Mouse (Mus musculus) CH12.LX (cell line): ENCODE data around the gene Ugt1a6b. TPM values are rescaled to one million over a fixed set of nuclear protein-coding genes. Genes with fewer than 3 reads are reported as not detected.

Source experiments
- DNase-seq: peaks from one replicate; pipeline ENCODE4 v3.0.0-alpha.2; 2013; ENCODE audit errors: extremely low read depth
- H3K27ac ChIP-seq: 2 replicates; pipeline ENCODE4 v1.5.1; 2012; ENCODE audit warnings: low read depth, mild to moderate bottlenecking, control low read depth, moderate library complexity; ENCODE audit not compliant: insufficient read depth
- H3K27me3 ChIP-seq: replicated peaks from 2 replicates; pipeline ENCODE3; 2012; ENCODE audit warnings: inconsistent platforms
- H3K36me3 ChIP-seq, 2 experiments: replicated peaks in 1 of 2; 2 replicates each; pipeline versions ENCODE3 to v1.6.1; 2012; ENCODE audit warnings: inconsistent platforms in 1 of 2, low read length in 1 of 2, mild to moderate bottlenecking in 1 of 2, mixed read lengths in 1 of 2, moderate library complexity in 1 of 2; ENCODE audit not compliant: control insufficient read depth in 1 of 2, insufficient read depth in 1 of 2
- H3K4me1 ChIP-seq, 2 experiments: 2 replicates each; pipeline ENCODE4 v1.6.1; 2012; ENCODE audit warnings: inconsistent platforms in 1 of 2, moderate library complexity in 1 of 2; ENCODE audit not compliant: insufficient read depth in 2 of 2, control insufficient read depth in 1 of 2
- H3K4me2 ChIP-seq: 2 replicates; pipeline ENCODE4 v1.6.1; 2012; ENCODE audit warnings: low read depth, mild to moderate bottlenecking, control low read depth; ENCODE audit not compliant: poor library complexity, insufficient read depth, severe bottlenecking
- H3K4me3 ChIP-seq, 3 experiments: fragments of 150-350 bp in 1 of 3; sonication (generic) in 1 of 3; replicated peaks in 1 of 3; 2 replicates each; pipeline versions ENCODE3 to v1.5.1; 2011 to 2012; ENCODE audit warnings: low read depth in 2 of 3, low read length in 2 of 3, mild to moderate bottlenecking in 2 of 3, moderate library complexity in 2 of 3, control low read depth in 1 of 3, improper control_type of control experiment in 1 of 3, inconsistent platforms in 1 of 3, mixed read lengths in 1 of 3; ENCODE audit not compliant: poor library complexity in 1 of 3
- H3K79me2 ChIP-seq: replicated peaks from 2 replicates; pipeline ENCODE4 v1.6.1; 2012; ENCODE audit warnings: mild to moderate bottlenecking, moderate library complexity; ENCODE audit not compliant: control insufficient read depth, poor library complexity, insufficient read depth, severe bottlenecking; ENCODE audit errors: extremely low read depth
- H3K9ac ChIP-seq: 2 replicates; pipeline ENCODE4 v1.6.1; 2012; ENCODE audit warnings: low read depth, mild to moderate bottlenecking, control low read depth, moderate library complexity; ENCODE audit not compliant: insufficient read depth
- H3K9me3 ChIP-seq: replicated peaks from 2 replicates; pipeline ENCODE3; 2012; ENCODE audit warnings: low read length, inconsistent platforms, mixed read lengths
- BHLHE40 ChIP-seq: IDR thresholded peaks from 2 replicates; pipeline ENCODE4 v1.6.1; 2011; ENCODE audit warnings: mild to moderate bottlenecking, low read depth, low read length, improper control_type of control experiment
- CHD1 ChIP-seq: IDR thresholded peaks from 2 replicates; pipeline ENCODE4 v1.6.1; 2012; ENCODE audit warnings: low read depth, low read length, improper control_type of control experiment, inconsistent platforms
- EP300 ChIP-seq: IDR thresholded peaks from 2 replicates; pipeline ENCODE4 v1.6.1; 2011; ENCODE audit warnings: low read length, improper control_type of control experiment
- IRF4 ChIP-seq: IDR thresholded peaks from 2 replicates; pipeline ENCODE4 v1.6.1; 2014; ENCODE audit warnings: low read depth, mild to moderate bottlenecking, inconsistent platforms, low read length, improper control_type of control experiment
- JUN ChIP-seq: IDR thresholded peaks from 2 replicates; pipeline ENCODE4 v1.6.1; 2011; ENCODE audit warnings: low read depth, mild to moderate bottlenecking, low read length, improper control_type of control experiment, moderate library complexity; ENCODE audit not compliant: insufficient read depth
- MAFK ChIP-seq: IDR thresholded peaks from 2 replicates; pipeline ENCODE4 v1.6.1; 2011; ENCODE audit warnings: low read length, improper control_type of control experiment; ENCODE audit not compliant: insufficient replicate concordance
- MAX ChIP-seq: IDR thresholded peaks from 2 replicates; pipeline ENCODE4 v1.6.1; 2011; ENCODE audit warnings: low read length, improper control_type of control experiment
- MAZ ChIP-seq: IDR thresholded peaks from 2 replicates; pipeline ENCODE4 v1.6.1; 2012; ENCODE audit warnings: low read depth, mild to moderate bottlenecking, inconsistent platforms, low read length, improper control_type of control experiment, moderate library complexity
- MYC ChIP-seq: IDR thresholded peaks from 2 replicates; pipeline ENCODE4 v1.6.1; 2011; ENCODE audit warnings: low read depth, mild to moderate bottlenecking, improper control_type of control experiment, low read length
- NELFE ChIP-seq: IDR thresholded peaks from 2 replicates; pipeline ENCODE4 v1.6.1; 2011; ENCODE audit warnings: low read depth, low read length, improper control_type of control experiment
- NRF1 ChIP-seq: IDR thresholded peaks from 2 replicates; pipeline ENCODE4 v1.6.1; 2014; ENCODE audit warnings: low read depth, mild to moderate bottlenecking, inconsistent platforms, low read length, improper control_type of control experiment, moderate library complexity
- POLR2AphosphoS2 ChIP-seq: IDR thresholded peaks from 2 replicates; pipeline ENCODE4 v1.6.1; 2011; ENCODE audit warnings: low read depth, low read length, improper control_type of control experiment
- RAD21 ChIP-seq: IDR thresholded peaks from 2 replicates; pipeline ENCODE4 v1.6.1; 2011; ENCODE audit warnings: low read depth, mild to moderate bottlenecking, low read length, improper control_type of control experiment, moderate library complexity
- SIN3A ChIP-seq: IDR thresholded peaks from 2 replicates; pipeline ENCODE4 v1.6.1; 2012; ENCODE audit warnings: low read length, improper control_type of control experiment, inconsistent platforms
- SMC3 ChIP-seq: IDR thresholded peaks from 2 replicates; pipeline ENCODE4 v1.6.1; 2011; ENCODE audit warnings: low read depth, low read length, improper control_type of control experiment
- USF1 ChIP-seq: IDR thresholded peaks from 2 replicates; pipeline ENCODE4 v1.6.1; 2014; ENCODE audit warnings: low read depth, mild to moderate bottlenecking, inconsistent platforms, low read length, improper control_type of control experiment
- USF2 ChIP-seq: conservative IDR thresholded peaks from 2 replicates; pipeline ENCODE4 v1.6.1; 2011; ENCODE audit warnings: low read depth, low read length, improper control_type of control experiment
- ZC3H11A ChIP-seq: IDR thresholded peaks from 2 replicates; pipeline ENCODE4 v1.6.1; 2012; ENCODE audit warnings: low read depth, mild to moderate bottlenecking, inconsistent platforms, low read length, improper control_type of control experiment
- ZNF384 ChIP-seq: IDR thresholded peaks from 2 replicates; pipeline ENCODE4 v1.6.1; 2012; ENCODE audit warnings: low read depth, low read length, improper control_type of control experiment, inconsistent platforms
- dilution Hi-C: fragments of 300-500 bp; cut with MboI; formaldehyde crosslinking; loops from 2 replicates; pipeline ENCODE4 v1.14.3; 2020; ENCODE audit warnings: low sequenced_read_pairs; ENCODE audit not compliant: extremely low pct_unique_long_range_greater_than_20kb, extremely low pct_ligation_motif_present
- in situ Hi-C: fragments of 300-500 bp; cut with MboI; formaldehyde crosslinking; loops from 3 replicates; pipeline ENCODE4 v1.14.3; 2019; ENCODE audit warnings: low sequenced_read_pairs, low pct_ligation_motif_present, low pct_unique_long_range_greater_than_20kb, mixed read lengths
- polyA plus RNA-seq: library from polyadenylated mRNA; unstranded; fragments of >175 nt; gene quantifications from 2 replicates; pipeline ENCODE4 v1.2.1, GENCODE M21; 2012; ENCODE audit warnings: low read depth; ENCODE audit not compliant: insufficient read length
- total RNA-seq, 2 experiments: library from RNA; depleted of rRNA; stranded (reverse); fragments of 300-350 nt in 1 of 2; fragments of >200 nt in 1 of 2; gene quantifications; 2 replicates each; pipeline ENCODE4 v1.2.3; 2012 to 2014

Ugt1a6b gene
- total and polyA plus RNA-seq, 3 experiments = 0.13 to 0.26 TPM; not detected in 1

- peak; percentile 87 for TF ChIP-seq ZNF384
- TF ChIP-seq MAX = no peak
- no peak for TF ChIP-seq USF1
- TF ChIP-seq USF2 = no peak
- TF ChIP-seq, all 38 proteins: peak for 1
- H3K27ac ChIP-seq = no peak overlapping the region
These were observed 156.0 kb downstream of the Ugt1a6b start for GRCm38 (mm10) chr1:88258881-88259642.

GRCm38 (mm10) chr1:88259643-88260024 lies 156.6 kb downstream of the Ugt1a6b start:
- no peaks in the 10 kb centered on the region for H3K79me2 ChIP-seq
- DNase-seq = no peak
- H3K27me3 ChIP-seq = peaks cover 4% of the 10 kb centered on the region
- dilution Hi-C loops (no loop called here), in situ Hi-C loops (no loop called here)
- no peak overlapping the region for H3K27ac ChIP-seq
- H3K9ac ChIP-seq = no peak overlapping the region
- H3K9me3 ChIP-seq = peaks cover 40% of the 10 kb centered on the region
- no peak overlapping the region for H3K4me2 ChIP-seq
- H3K4me1 ChIP-seq = peaks cover 2 to 29% of the 10 kb centered on the region in 2 experiments; a peak in 3 of 4 replicates
- H3K36me3 ChIP-seq = peaks cover 21 to 49% of the 10 kb centered on the region in 2 experiments
- no peak for TF ChIP-seq NRF1
- TF ChIP-seq BHLHE40 = no peak
- no peak for TF ChIP-seq USF1
- TF ChIP-seq MAFK = no peak
- TF ChIP-seq MAZ = no peak
- TF ChIP-seq NELFE = no peak
- TF ChIP-seq JUN = no peak
- no peak for TF ChIP-seq POLR2AphosphoS2
- no peak for TF ChIP-seq SMC3
- TF ChIP-seq IRF4 = no peak
- TF ChIP-seq ZC3H11A = no peak
- no peak for TF ChIP-seq CHD1
- no peak for TF ChIP-seq RAD21
- no peak for TF ChIP-seq SIN3A
- no peak for TF ChIP-seq EP300
- TF ChIP-seq MYC = no peak
- no peak overlapping the region for H3K4me3 ChIP-seq

More at GRCm38 (mm10) chr1:88258881-88259642, 156.0 kb downstream of the Ugt1a6b start:
- Histone ChIP-seq H3K4me1 (peaks cover 2 to 29% of the 10 kb centered on the region in 2 experiments; a peak in 3 of 4 replicates), H3K79me2 (no peaks in the 10 kb centered on the region), H3K36me3 (peaks cover 15 to 43% of the 10 kb centered on the region in 2 experiments), H3K4me2 (no peak overlapping the region), H3K9ac (no peak overlapping the region), H3K9me3 (peaks cover 42% of the 10 kb centered on the region), H3K4me3 (no peak overlapping the region), H3K27me3 (peaks cover 6% of the 10 kb centered on the region)
- in situ Hi-C loops (no loop called here), dilution Hi-C loops (no loop called here)
- no peak for DNase-seq
